Mouse (Mus musculus): Measurements from ENCODE around the gene Map4k4.

Map4k4 gene

DNA sequence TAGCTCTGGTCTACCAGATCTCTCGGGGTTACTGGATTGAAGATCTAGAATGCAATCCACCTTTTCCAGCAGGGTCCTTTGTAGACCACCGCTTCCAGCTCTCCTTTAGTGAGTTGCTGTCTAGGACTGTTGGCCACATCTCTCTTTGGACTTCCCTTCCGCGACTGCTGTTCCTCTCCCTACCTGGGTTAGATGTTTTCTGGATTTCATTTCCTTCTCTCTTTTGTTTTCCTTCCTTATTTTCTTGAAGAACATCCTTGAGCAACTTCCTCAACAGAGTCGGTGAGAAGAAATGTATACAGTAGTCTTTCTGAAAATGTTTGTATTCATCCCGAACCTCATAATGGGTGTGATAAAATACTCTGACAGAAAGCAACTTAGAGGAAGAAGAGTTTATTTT is 137.1 kb downstream of the Map4k4 start:
- DNase-seq (ENCODE audit: low spot score), result no peak

DNA sequence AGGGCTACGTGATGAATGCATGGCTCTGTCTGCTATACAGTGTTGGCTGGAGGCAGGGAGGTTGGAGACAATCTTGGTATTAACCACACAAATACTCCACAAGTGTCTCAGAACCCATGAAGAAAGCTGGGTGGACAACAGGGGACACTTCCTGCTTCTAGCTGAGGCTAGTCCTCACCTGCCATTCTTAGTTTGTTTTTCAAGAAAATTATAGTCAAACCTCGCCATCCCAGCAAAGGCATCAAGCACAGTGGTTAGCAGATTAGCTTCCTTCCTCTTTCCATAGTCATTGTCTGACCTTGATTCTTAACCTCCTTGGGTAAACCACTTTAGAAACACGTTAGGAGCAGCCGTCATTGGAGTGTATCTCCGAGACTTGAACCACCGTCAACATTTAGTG is 145.0 kb downstream of the Map4k4 start:
- DNase-seq (ENCODE audit: low spot score), result no peak

DNA sequence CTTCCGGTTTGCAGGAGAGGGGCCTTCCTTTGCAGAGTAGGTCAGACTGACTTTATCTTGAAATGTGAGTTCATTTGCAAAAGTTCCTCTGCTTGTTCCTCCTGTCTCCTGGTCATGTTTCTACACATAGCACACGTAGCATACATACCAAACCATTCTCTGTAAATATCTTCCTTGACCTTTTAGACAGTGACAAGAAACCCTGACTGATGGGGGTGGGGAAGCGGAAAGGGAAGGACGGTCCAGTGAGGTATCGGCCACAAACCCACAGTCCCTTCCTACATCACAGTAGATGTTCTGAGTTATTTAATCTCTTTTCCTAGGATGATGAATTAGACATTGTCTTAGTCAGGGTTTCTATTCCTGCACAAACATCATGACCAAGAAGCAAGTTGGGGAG is 145.9 kb downstream of the Map4k4 start:
- DNase-seq (ENCODE audit: low spot score), result no peak

DNA sequence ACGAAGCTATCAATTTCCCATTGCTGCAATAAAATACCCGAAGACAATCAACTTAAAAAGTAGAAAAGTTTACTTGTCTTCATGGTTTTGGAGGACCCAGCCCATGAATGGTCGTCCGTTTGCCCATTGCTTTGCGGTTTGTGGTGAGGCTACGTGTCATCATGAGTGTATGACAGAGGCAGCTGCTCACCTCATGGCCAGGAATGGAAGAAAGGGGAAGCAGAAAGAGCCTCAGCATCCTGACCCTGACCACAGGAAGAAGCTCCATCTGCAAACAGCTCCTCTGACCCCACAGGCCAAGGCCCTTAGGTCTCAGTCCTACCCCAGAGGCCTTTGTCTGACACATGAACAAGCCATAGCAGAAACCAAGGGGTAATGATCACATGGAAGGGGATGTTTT is 150.4 kb downstream of the Map4k4 start:
- DNase-seq (ENCODE audit: low spot score), result no peak

DNA sequence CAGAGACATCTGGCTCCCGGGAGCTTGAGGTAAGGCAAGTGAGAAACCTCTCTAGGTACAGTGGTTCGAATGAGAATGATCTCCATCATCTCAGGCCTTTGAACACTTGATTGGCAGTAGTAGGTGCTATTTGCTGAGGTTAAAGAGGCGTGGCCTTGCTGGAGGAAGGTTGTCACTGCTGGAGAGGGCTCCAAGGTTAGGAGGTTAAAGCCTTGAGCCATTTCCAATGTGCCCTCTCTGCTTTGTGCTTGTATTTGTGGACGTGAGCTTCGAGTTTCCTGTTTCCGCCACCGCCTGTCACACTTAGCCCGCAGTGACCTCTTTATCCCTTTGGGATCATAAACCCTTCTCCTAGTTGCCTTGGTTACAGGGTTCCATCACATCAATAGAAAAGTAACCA is 151.4 kb downstream of the Map4k4 start:
- no peak for DNase-seq (ENCODE audit: low spot score)

DNA sequence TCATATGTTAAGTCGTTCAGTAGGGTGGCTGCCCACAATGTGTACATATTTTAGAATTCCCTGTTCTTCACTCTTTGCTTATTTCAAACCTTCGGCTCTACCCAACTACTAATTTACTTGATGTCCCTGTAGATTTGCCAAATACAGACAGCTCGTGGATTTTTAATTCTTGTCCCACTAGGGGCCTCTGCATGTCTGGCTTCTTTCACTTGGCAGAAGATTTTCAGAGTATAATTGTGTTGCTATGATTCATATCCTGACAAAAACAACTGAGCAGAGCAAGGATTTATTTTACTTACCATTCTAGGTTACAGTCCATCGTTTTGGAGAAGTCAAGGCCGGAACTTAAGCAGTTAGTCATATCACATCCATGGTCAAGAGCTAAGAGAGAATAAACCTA is 152.4 kb downstream of the Map4k4 start:
- no peak for DNase-seq (ENCODE audit: low spot score)

DNA sequence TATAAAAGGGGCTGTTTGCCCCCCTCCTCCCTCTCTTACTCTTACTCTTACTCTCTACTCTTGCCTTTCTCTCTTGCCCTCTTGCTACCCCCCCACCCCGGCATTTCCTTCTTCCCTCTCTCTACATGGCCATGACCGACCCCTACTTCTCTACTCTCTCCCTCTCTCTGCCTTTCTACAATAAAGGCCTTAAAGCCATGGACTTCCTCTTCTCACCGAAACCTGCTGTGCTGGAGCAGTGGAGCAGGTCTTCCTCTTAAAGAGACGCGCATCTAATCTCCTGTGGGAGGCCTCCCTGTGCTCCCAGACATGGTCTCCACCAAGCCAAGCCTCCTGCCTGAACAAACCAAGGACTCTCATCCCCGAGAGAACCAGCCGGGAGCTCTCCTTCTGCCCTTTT is 154.3 kb downstream of the Map4k4 start:
- no peak for DNase-seq (ENCODE audit: low spot score)

DNA sequence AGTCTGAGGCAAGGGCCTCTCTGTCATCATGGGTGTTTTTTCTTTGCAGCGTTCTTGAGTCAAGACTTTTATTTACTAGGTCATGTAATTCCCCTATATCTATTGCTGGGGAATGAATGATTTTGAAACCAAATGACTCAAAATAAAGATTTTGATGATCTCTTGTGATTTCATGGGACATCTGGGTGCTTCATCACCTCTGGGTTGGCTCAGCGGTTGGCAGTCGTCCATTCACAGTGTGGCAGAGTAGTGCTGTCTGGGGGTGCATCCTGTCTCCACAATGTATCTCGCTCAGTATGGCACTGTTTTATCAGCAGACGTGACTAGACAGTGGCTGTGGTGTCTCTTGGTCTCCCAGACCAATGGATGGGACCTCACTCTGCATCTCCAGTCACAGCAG is 155.2 kb downstream of the Map4k4 start:
- no peak for DNase-seq (ENCODE audit: low spot score)

DNA sequence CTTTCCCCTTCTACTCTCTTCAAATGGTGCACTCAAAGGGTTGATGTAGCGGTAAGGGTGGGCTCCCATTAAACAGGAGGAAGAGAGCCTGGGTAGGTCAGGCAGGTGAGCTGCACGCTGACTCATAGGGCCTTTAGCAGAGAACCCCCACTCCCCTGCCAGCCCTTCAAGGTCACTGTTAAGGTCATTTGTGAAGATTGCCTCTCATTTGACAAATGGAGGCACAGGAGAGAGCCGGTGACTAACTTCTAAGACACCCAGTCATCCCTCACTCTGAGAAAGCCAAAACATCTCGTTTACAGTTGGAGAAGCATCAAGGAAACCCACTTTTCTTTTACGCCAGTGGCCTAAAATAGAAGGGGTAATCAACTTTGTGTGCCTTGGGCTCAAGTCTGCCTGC is 156.6 kb downstream of the Map4k4 start:
- no peak for DNase-seq (ENCODE audit: low spot score)

DNA sequence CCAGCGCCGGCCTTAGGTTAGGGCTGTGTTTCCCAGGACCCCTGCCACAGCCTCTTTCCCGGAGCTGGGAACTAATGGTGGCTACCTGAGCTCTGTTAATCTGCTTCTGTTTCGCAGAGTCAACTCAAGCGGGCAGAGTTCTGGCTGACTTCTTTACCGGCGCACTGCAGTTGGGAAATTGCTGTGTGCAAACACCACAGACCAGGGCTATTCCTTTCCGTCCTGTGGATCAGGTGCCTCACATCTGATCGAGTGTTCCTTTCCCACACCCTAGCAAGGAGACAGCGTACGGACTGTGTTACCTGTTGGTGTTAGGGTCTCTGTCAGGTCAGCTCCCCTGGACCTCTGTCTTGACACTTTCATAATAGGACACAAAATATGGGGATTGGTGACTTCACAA is 157.3 kb downstream of the Map4k4 start:
- DNase-seq (ENCODE audit: low spot score), result no peak

DNA sequence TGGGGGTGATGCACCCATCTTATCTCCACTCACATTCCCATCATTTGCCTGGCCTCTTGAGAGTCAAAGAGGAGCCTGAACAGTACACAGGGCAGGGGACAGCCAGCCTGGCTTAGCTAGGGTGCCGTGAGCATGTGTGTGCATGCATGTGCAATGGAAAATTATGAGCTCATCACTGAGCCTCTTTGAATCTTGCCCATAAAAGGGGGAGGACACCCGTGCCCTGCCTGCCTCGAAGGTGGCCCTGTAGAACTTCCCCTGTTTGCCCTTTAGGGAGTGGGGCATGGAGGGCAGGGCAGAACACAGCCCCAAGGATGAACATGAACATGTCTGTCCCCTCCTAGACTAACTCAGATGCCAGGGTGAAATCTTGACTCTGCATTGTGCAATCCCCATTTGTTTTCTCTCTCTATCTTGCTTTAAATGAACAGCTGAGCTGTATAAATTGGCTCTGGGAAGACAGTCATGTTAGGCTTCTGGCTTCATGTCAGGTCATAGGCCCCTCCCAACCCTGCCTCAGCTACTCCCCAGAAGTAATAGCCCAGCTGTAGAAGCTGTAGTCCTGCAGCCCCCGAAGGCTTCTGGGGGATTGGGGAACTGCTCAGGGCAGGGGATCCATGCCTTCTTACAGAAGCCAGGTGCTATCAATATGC is 158.5 kb downstream of the Map4k4 start:
- DNase-seq (ENCODE audit: low spot score), result no peak

DNA sequence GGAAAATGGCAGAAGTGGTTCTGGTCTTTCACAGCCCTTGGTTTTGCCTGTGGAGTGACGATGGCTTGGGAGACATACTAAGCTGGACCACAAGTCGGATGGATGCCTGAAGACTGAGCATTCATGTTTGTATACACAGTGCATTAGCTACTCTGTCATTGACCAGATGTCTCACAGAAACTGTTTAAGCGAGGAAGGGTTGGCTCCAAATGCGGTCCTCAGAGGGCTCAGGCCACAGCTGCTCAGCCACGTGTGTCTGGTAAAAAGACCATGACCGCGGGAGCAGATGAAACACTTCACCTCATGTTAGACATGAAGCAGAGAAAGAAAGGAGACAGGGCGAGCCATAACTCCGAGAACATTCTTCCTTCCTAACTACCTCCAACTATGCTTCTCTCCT is 160.6 kb downstream of the Map4k4 start:
- no peak for DNase-seq (ENCODE audit: low spot score)

DNA sequence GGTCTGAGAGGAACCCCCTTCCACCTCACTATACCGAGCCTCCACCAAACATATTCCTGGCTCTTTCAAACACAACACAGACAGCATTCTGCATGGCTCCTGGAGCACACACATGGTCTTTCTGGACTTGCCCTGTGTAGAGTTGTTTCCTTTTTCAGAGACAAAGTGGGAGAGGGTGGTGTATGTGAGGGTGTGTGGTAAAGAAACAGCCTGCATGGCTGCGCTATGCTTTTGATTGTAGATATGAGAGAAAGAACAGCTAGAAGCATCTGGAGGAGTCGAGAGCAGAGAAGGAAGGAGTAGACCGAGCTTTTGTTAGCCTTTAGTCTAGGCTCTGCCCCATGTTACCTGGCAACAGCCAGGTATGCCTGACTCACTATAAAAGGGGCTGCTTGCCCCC is 162.7 kb downstream of the Map4k4 start:
- DNase-seq (ENCODE audit: low spot score), result no peak

DNA sequence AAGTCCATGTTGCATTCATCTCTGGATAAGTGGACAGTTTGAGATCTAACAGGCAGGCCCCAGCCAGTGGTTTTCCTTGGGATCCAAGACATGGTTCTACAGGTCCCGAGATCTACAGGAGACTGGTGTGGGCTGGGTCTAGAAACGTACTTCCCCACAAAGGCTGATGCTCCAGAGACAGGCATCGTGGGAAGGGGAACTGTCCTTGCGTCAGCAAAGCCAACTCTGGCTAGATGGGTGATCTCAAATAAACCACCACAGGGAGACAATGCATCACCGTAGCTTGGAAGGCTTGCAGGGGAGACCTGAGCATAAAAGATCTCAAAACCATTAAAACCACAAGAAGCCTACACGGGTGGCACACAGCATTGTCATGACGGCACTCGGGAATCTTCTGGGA is 163.8 kb downstream of the Map4k4 start:
- DNase-seq (ENCODE audit: low spot score), result no peak

DNA sequence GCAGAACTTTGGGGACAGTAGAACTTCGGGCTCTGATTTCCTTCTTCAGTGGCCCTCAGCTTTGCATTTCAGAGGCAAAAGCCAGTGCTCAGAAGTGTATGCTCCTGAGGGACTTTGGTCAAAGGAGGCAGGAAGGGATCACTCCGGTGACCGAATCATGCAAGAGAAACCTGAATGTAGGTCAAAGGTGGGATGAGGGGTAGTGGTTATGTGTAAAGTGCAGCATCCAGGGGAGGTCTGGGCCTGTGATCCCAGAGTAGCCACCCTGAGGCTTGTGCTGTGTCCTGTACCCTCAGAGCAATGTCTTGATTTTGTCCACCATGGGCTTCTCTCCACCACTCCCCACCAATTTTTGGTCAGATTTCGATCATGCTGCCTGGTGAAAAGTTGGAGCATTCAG is 171.8 kb downstream of the Map4k4 start:
- no peak for DNase-seq (ENCODE audit: low spot score)

DNA sequence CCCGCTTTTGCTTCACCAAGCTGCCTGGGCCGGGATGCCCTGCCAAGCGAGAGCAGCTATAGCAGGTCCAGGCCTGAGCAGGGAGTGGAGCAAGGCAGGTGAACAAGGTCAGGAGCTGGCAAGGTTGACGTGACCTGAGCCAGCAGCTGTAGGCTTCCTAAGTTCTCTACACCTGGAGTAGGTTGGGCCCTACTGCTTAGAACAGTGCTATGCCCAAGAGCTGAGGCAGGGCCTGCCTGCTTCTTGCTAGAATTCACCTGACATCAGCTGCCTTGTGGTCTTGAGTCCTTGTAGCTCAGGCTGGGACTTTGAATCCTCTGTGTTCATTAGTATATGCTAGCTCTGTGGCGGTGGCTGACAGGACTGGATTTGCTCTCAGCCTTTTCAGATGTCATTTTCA is 173.1 kb downstream of the Map4k4 start, which contains the start of gene Il1r2:
Gene Il1r2 (plus strand): TSS at position 301 of the 400 bp plus-strand sequence.
- DNase-seq (ENCODE audit: low spot score), result no peak

All from retina, embryonic 14.5 days (tissue).